Mouse (Mus musculus): ENCODE results near the gene App. TPM values are rescaled to one million over a fixed set of nuclear protein-coding genes. Genes with fewer than 3 reads are reported as not detected.

App gene
- polyA plus RNA-seq, 1 experiment from 2014 or later, result 297 TPM

DNA sequence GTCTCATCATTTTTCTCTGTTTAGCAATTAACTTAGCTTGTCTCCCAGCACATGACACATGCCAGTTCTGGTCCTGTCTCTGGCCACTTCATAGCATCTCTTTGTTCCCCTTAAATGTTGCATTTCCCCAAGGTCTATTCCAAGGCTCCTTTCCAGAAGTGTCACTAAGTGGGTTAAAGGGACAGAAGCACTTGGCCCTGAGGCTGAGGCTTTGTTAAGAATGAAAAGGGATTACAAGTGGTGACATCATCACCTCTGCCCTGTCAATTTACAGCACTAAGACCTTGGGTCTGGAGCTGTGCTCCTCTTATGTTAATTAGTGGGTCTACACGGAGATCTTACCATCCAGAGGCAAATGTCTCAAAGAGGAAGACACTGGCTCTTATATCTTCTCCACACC, 56.0 kb downstream of the App start:
- WGBS, result 75% methylated on average over 1 of the region's 1 CpGs
- no peak for ATAC-seq (ENCODE audit: low read depth)
- peaks cover 3% of the 10 kb centered on the region; the same call in 1 of the 2 replicates for H3K4me1 ChIP-seq (replicated peaks; ENCODE audit: control insufficient read depth, insufficient read depth, low read length)

DNA sequence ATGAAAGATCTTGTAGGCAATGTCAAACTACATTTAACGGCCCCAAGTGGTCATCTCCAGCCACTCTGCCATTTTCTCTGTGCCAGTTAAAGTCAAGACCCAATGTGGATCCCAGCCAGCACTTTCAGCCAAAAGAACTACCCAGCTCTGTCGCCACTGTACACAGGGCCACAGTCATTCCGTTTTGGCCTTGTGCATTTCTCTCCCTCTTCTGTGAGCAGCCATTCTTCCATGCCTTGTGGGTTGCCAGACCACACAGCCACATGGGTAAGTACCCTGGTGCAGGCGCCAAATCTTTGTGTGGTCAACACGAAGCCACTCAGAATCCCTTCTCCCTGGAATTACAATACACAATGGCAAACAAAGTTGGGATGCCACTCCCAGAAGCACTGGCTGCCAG, 57.7 kb downstream of the App start:
- no peak overlapping the region for H3K9ac ChIP-seq (ENCODE audit: low read length)
- peak overlapping the region; percentile 38 for H3K27ac ChIP-seq (ENCODE audit: low read length)
- H3K4me1 ChIP-seq (replicated peaks; ENCODE audit: control insufficient read depth, insufficient read depth, low read length), result peaks cover 6% of the 10 kb centered on the region; the same call in 1 of the 2 replicates
- no peaks in the 10 kb centered on the region for H3K9me3 ChIP-seq (ENCODE audit: control insufficient read depth, low read length)
- no peak overlapping the region for H3K4me3 ChIP-seq (ENCODE audit: low read length)
- H3K4me2 ChIP-seq (ENCODE audit: low read depth, low read length), result no peak overlapping the region
- H3K27me3 ChIP-seq (ENCODE audit: control insufficient read depth, insufficient read depth, low read depth, low read length), result no peaks in the 10 kb centered on the region
- ATAC-seq (ENCODE audit: low read depth), result peak; percentile 37; the same call in 1 of the 2 replicates
- 72% methylated on average over 5 of the region's 5 CpGs for WGBS
- H3K36me3 ChIP-seq (ENCODE audit: control insufficient read depth, insufficient read depth, low read length), result 0 out of 2 replicates have a peak, but pooled peaks cover 4% of the 10 kb centered on the region

More for the DNA sequence above, 56.0 kb downstream of the App start:
- no peak overlapping the region for H3K9ac ChIP-seq (ENCODE audit: low read length)
- H3K27ac ChIP-seq (ENCODE audit: low read length), result no peak overlapping the region
- H3K4me3 ChIP-seq (ENCODE audit: low read length), result no peak overlapping the region
- H3K4me2 ChIP-seq (ENCODE audit: low read depth, low read length), result no peak overlapping the region
- no peaks in the 10 kb centered on the region for H3K9me3 ChIP-seq (ENCODE audit: control insufficient read depth, low read length)
- no peaks in the 10 kb centered on the region for H3K27me3 ChIP-seq (ENCODE audit: control insufficient read depth, insufficient read depth, low read depth, low read length)
- H3K36me3 ChIP-seq (ENCODE audit: control insufficient read depth, insufficient read depth, low read length), result 0 out of 2 replicates have a peak, but pooled peaks cover 4% of the 10 kb centered on the region

GRCm38 (mm10) chr16:85114742-85115141, 58.8 kb downstream of the App start:
- H3K36me3 ChIP-seq (ENCODE audit: control insufficient read depth, insufficient read depth, low read length), result 0 out of 2 replicates have a peak, but pooled peaks cover 3% of the 10 kb centered on the region
- H3K4me3 ChIP-seq (ENCODE audit: low read length), result no peak overlapping the region
- no peak for ATAC-seq (ENCODE audit: low read depth)
- H3K9me3 ChIP-seq (ENCODE audit: control insufficient read depth, low read length), result no peaks in the 10 kb centered on the region
- WGBS, result 100% methylated on average over 1 of the region's 1 CpGs
- no peak overlapping the region for H3K9ac ChIP-seq (ENCODE audit: low read length)
- H3K27ac ChIP-seq (ENCODE audit: low read length), result no peak overlapping the region
- peaks cover 9% of the 10 kb centered on the region; the same call in 1 of the 2 replicates for H3K4me1 ChIP-seq (replicated peaks; ENCODE audit: control insufficient read depth, insufficient read depth, low read length)
- H3K4me2 ChIP-seq (ENCODE audit: low read depth, low read length), result no peak overlapping the region
- H3K27me3 ChIP-seq (ENCODE audit: control insufficient read depth, insufficient read depth, low read depth, low read length), result no peaks in the 10 kb centered on the region

GRCm38 (mm10) chr16:85113941-85114340, 59.6 kb downstream of the App start:
- Histone ChIP-seq H3K27me3 (ENCODE audit: control insufficient read depth, insufficient read depth, low read depth, low read length) (no peaks in the 10 kb centered on the region), H3K4me2 (ENCODE audit: low read depth, low read length) (no peak overlapping the region), H3K36me3 (ENCODE audit: control insufficient read depth, insufficient read depth, low read length) (no peaks in the 10 kb centered on the region), H3K9me3 (ENCODE audit: control insufficient read depth, low read length) (no peaks in the 10 kb centered on the region), H3K27ac (ENCODE audit: low read length) (no peak overlapping the region), H3K4me3 (ENCODE audit: low read length) (no peak overlapping the region), H3K4me1 (replicated peaks; ENCODE audit: control insufficient read depth, insufficient read depth, low read length) (peaks cover 9% of the 10 kb centered on the region; the same call in 1 of the 2 replicates), H3K9ac (ENCODE audit: low read length) (no peak overlapping the region)
- ATAC-seq (ENCODE audit: low read depth), result no peak
- 83% methylated on average over 2 of the region's 2 CpGs for WGBS

- no peak for ATAC-seq (ENCODE audit: low read depth)
- Histone ChIP-seq H3K9ac (ENCODE audit: low read length) (no peak overlapping the region), H3K4me3 (ENCODE audit: low read length) (no peak overlapping the region), H3K27ac (ENCODE audit: low read length) (no peak overlapping the region), H3K9me3 (ENCODE audit: control insufficient read depth, low read length) (no peaks in the 10 kb centered on the region), H3K4me1 (replicated peaks; ENCODE audit: control insufficient read depth, insufficient read depth, low read length) (peaks cover 9% of the 10 kb centered on the region; the same call in 1 of the 2 replicates), H3K4me2 (ENCODE audit: low read depth, low read length) (no peak overlapping the region), H3K36me3 (ENCODE audit: control insufficient read depth, insufficient read depth, low read length) (no peaks in the 10 kb centered on the region), H3K27me3 (ENCODE audit: control insufficient read depth, insufficient read depth, low read depth, low read length) (no peaks in the 10 kb centered on the region)
- 55% methylated on average over 2 of the region's 2 CpGs for WGBS
Measured at GRCm38 (mm10) chr16:85112254-85112653, 61.3 kb downstream of the App start.

DNA sequence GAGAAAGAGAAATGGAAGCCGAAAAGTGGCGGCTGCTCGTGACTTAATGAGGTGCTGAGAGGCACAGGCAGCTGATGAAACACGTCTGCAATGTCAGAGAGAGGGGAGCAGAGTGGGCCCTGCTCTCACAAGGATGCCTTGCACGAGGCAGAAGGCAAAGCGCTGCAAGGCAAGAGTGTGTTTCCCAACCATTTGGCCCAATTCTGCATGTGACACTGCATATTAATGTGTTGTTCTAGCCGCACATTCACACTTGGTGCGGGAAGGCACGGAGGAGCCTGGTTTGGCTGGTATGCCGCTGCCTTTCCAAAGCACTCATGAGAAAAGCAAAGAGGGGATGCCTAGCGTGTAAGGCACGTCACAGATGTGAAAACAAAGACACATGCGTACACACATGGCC, 63.1 kb downstream of the App start:
- Histone ChIP-seq H3K27ac (ENCODE audit: low read length) (no peak overlapping the region; the same call in 1 of the 2 replicates), H3K4me1 (replicated peaks; ENCODE audit: control insufficient read depth, insufficient read depth, low read length) (peaks cover 6% of the 10 kb centered on the region; the same call in 1 of the 2 replicates)
- WGBS, result 49% methylated on average over 13 of the region's 13 CpGs

DNA sequence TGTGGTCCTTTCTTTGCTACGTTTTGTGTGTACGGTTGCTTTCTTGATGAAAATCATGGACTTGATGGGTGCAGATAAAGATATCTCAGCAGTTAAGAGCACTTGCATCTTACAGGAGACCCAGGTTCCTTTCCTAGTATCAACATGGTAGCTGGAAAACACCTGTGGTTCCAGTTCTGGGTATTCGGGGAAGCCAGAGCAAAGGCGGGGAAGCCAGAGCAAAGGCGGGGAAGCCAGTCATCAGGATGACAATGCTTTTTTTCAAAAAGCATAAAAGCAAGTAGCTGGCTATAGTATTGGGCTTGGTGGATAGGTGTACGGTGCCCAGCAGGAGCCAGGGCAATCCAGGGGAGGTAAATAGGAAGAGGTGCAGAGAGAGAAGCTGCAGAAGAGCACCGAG, 65.1 kb downstream of the App start:
- H3K9me3 ChIP-seq (ENCODE audit: control insufficient read depth, low read length), result no peaks in the 10 kb centered on the region
- no peak overlapping the region for H3K4me2 ChIP-seq (ENCODE audit: low read depth, low read length)
- ATAC-seq (ENCODE audit: low read depth), result no peak
- no peak overlapping the region for H3K9ac ChIP-seq (ENCODE audit: low read length)
- H3K27me3 ChIP-seq (ENCODE audit: control insufficient read depth, insufficient read depth, low read depth, low read length), result no peaks in the 10 kb centered on the region
- H3K4me3 ChIP-seq (ENCODE audit: low read length), result no peak overlapping the region
- peaks cover 6% of the 10 kb centered on the region; the same call in 1 of the 2 replicates for H3K4me1 ChIP-seq (replicated peaks; ENCODE audit: control insufficient read depth, insufficient read depth, low read length)
- no peak overlapping the region for H3K27ac ChIP-seq (ENCODE audit: low read length)
- no peaks in the 10 kb centered on the region for H3K36me3 ChIP-seq (ENCODE audit: control insufficient read depth, insufficient read depth, low read length)
- 86% methylated on average over 7 of the region's 7 CpGs for WGBS

More for the DNA sequence above, 63.1 kb downstream of the App start:
- no peak overlapping the region for H3K9ac ChIP-seq (ENCODE audit: low read length)
- no peaks in the 10 kb centered on the region for H3K36me3 ChIP-seq (ENCODE audit: control insufficient read depth, insufficient read depth, low read length)
- H3K4me3 ChIP-seq (ENCODE audit: low read length), result no peak overlapping the region
- peak; percentile 92 for ATAC-seq (ENCODE audit: low read depth)
- H3K9me3 ChIP-seq (ENCODE audit: control insufficient read depth, low read length), result no peaks in the 10 kb centered on the region
- H3K27me3 ChIP-seq (ENCODE audit: control insufficient read depth, insufficient read depth, low read depth, low read length), result no peaks in the 10 kb centered on the region
- no peak overlapping the region for H3K4me2 ChIP-seq (ENCODE audit: low read depth, low read length)

GRCm38 (mm10) chr16:85106644-85107323, 66.8 kb downstream of the App start:
- peaks cover 6% of the 10 kb centered on the region for H3K36me3 ChIP-seq (ENCODE audit: control insufficient read depth, insufficient read depth, low read length)
- no peaks in the 10 kb centered on the region for H3K27me3 ChIP-seq (ENCODE audit: control insufficient read depth, insufficient read depth, low read depth, low read length)
- no peak overlapping the region for H3K4me2 ChIP-seq (ENCODE audit: low read depth, low read length)
- H3K4me3 ChIP-seq (ENCODE audit: low read length), result no peak overlapping the region
- no peak overlapping the region for H3K27ac ChIP-seq (ENCODE audit: low read length)
- no peak for ATAC-seq (ENCODE audit: low read depth)
- peaks cover 4% of the 10 kb centered on the region; the same call in 1 of the 2 replicates for H3K4me1 ChIP-seq (replicated peaks; ENCODE audit: control insufficient read depth, insufficient read depth, low read length)
- no peak overlapping the region for H3K9ac ChIP-seq (ENCODE audit: low read length)
- no peaks in the 10 kb centered on the region for H3K9me3 ChIP-seq (ENCODE audit: control insufficient read depth, low read length)
- 76% methylated on average over 9 of the region's 9 CpGs for whole genome bisulfite sequencing

- no peak overlapping the region for H3K27ac ChIP-seq (ENCODE audit: low read length)
- no peaks in the 10 kb centered on the region for H3K9me3 ChIP-seq (ENCODE audit: control insufficient read depth, low read length)
- no peak overlapping the region for H3K4me3 ChIP-seq (ENCODE audit: low read length)
- H3K4me2 ChIP-seq (ENCODE audit: low read depth, low read length), result no peak overlapping the region
- H3K4me1 ChIP-seq (replicated peaks; ENCODE audit: control insufficient read depth, insufficient read depth, low read length), result peaks cover under 1% of the 10 kb centered on the region; the same call in 1 of the 2 replicates
- peaks cover 12% of the 10 kb centered on the region for H3K36me3 ChIP-seq (ENCODE audit: control insufficient read depth, insufficient read depth, low read length)
- ATAC-seq (ENCODE audit: low read depth), result no peak
- no peaks in the 10 kb centered on the region for H3K27me3 ChIP-seq (ENCODE audit: control insufficient read depth, insufficient read depth, low read depth, low read length)
- H3K9ac ChIP-seq (ENCODE audit: low read length), result no peak overlapping the region
- 79% methylated on average over 4 of the region's 4 CpGs for WGBS
Measured at GRCm38 (mm10) chr16:85105603-85106002, 68.0 kb downstream of the App start.
